Mouse (Mus musculus) testis, postnatal 14 days (tissue): ENCODE measurements around the gene Fance.
"Not testable (repeated sequence)": the region's sequence is repeated elsewhere in the genome, so short reads cannot be mapped to it uniquely, and the experiment has no call there.

Experiments
- DNase-seq: peaks from one replicate; pipeline ENCODE4 v3.0.0; 2021; ENCODE audit warnings: low spot score

Gene Fance

GRCm38 (mm10) chr17:28293716-28294115 is 19.6 kb upstream of the Fance start:
- DNase-seq: no peak

DNA sequence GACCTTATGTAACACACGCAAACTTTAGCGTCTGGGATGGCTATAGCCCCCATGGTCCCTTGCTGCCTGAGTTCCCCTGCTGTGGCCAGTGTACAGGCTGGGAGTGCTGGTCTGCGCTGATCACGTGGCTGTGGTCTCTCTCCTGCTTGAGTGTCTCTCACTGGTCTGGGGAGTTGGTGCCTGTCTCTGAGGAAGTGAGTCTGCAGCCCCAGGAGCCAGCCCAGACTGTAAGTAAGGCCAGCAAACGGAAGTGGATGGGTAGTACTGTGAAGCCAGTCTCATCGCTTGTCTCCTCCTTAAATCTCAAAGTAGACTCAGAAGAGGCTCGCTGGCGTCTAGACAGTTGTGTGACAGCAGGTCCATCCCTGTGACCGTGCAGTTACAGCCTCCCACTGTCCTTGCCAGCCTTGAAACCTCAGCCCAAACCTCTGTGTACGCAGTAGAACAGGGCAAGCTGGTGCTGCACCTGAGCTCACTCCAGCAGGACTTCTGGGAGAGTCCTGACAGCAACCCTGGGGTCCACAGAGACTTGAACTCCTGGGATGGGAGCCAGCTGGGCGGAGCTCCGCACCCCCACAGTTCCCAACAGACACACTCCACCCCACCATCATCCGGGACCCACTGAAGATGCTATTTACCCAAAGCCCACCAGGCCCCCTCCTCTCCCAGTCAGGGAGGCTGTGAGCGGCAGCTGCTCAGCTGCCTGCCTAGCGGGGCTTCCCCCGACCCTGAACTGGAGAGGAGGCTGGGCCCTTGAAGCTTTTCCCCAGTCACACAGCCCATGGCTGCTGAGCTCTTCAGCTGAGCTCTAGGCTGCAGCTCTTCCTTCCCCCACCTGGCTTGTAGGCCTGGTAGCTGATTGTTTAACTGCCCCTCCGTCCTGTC is 18.6 kb upstream of the Fance start:
- DNase-seq: no peak

- no peak for DNase-seq
Measured at GRCm38 (mm10) chr17:28298888-28299287, 14.4 kb upstream of the Fance start.

DNA sequence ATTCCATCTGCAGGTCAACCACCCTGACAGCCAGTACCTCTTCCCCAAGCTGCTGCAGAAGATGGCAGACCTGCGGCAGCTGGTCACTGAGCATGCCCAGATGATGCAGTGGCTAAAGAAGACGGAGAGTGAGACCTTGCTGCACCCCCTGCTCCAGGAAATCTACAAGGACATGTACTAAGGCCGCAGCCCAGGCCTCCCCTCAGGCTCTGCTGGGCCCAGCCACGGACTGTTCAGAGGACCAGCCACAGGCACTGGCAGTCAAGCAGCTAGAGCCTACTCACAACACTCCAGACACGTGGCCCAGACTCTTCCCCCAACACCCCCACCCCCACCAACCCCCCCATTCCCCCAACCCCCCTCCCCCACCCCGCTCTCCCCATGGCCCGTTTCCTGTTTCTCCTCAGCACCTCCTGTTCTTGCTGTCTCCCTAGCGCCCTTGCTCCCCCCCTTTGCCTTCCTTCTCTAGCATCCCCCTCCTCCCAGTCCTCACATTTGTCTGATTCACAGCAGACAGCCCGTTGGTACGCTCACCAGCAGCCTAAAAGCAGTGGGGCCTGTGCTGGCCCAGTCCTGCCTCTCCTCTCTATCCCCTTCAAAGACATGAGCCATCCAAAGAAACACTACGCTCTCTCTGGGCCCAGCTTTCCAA is 13.5 kb upstream of the Fance start:
- no peak for DNase-seq

GRCm38 (mm10) chr17:28300323-28300722 is 13.0 kb upstream of the Fance start:
- DNase-seq: no peak

- no peak for DNase-seq
Measured at GRCm38 (mm10) chr17:28300850-28301249, 12.5 kb upstream of the Fance start.

DNA sequence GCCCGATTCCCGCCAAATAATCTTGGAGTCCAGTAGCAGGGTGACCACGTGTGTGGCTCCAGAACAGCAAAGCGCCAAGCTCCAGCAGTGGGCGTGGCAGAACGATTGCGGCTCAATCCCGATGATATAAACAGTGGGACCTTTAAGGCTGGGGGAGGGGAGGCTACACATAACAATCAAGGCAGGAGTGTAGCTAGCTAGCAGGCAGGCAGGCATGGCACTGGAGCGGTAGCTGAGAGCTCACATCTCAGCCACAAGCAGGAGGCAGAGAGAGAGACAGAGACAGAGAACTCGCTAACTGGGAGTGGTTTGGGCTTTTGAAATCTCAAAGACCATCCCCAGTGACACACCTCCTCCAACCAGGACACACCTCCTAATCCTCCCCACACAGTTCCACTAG is 8.1 kb upstream of the Fance start:
- no peak for DNase-seq

DNA sequence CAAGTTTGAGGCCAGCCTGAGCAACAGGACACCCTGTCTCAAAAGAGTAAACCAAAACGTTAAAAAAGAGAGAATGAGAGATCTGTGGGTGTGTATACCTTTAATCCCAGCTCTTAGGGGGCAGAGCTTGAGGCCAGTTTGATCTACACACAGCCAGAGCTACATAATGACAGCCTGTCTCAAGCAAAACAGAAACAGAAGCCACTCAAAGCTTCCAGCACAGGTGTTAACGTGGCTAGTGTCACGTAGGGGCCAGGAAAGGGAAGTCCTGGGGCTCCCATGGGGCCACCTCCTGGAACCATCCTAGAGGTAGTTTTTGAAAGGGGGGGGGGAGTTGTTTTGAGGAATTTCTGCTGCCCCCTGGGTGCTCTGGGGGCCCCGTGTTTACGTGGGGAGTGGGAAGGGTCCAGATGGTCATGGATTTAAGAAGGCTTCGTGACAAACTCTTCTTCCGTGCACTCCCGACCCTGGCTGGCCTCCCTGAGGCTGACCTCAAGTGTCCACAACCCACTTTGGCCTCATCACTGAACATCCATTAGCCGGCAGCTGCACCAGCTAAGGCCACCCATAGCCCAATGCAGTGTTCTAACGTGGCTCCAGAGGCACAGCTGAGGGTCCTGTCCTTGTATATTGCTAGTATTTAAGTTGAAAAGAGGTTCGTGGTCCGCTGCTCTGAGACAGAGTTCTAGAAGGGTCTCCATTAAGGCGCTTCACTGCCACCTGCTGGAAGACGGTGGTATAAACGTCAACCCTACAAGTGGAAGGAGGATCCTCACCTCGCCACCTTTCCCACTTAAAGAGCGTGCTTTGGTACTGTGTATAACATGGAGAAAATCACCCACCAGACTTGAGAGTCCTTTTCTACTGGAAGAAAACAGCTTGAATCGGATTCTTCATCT is 4.8 kb upstream of the Fance start:
- DNase-seq: peak; percentile 68

DNA sequence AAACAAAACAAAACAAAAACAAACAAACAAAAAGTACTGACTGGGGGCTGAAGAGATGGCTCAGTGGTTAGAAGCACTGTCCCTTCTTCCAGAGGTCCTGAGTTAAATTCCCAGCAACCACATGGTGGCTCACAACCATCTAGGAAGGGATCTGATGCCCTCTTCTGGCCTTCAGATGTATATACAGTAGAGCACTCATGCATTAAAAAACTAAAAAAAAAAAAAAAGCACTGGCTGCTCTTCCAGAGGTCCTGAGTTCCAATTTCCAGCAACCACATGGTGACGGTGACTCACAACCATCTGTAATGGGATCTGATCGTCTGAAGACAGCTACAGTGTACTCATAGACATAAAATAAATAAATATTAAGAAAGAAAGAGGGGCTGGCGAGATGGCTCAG is 2.5 kb upstream of the Fance start:
- DNase-seq: no peak

DNA sequence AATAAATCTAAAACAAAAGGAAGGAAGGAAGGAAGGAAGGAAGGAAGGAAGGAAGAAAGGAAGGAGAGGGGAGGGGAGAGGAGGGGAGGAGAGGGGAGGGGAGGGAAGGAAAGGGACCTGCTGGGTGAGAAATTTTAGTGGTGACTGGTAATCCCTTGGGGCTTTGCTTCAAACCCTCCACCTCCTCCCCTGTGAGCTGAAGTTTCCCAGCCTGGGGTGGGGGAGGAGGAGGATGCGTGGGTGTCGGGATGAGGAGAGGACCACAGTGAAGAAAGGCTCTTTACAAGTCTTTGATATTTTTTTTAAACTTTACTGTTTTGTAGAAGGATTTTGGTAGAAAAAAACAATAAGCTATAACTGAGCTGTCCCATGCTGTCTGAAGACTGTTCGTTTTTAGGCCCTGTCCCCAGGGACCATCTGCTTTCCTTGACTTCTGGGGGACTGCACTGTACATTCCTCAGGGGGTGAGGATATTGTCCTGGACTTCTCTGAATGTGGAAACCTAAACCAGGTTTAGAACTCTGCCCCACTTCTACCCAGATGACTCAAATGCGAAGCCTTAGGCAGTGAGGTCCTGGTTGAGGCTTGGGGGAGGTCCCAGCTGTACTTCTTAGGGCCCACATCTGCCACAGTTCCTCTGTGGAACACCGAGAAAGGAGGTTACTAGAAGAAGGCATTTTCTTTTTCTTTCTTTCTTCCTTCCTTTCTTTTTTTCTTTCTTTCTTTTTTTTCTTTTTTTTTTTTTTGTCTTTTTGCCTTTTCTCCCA is 1.8 kb upstream of the Fance start:
- DNase-seq: no peak

DNA sequence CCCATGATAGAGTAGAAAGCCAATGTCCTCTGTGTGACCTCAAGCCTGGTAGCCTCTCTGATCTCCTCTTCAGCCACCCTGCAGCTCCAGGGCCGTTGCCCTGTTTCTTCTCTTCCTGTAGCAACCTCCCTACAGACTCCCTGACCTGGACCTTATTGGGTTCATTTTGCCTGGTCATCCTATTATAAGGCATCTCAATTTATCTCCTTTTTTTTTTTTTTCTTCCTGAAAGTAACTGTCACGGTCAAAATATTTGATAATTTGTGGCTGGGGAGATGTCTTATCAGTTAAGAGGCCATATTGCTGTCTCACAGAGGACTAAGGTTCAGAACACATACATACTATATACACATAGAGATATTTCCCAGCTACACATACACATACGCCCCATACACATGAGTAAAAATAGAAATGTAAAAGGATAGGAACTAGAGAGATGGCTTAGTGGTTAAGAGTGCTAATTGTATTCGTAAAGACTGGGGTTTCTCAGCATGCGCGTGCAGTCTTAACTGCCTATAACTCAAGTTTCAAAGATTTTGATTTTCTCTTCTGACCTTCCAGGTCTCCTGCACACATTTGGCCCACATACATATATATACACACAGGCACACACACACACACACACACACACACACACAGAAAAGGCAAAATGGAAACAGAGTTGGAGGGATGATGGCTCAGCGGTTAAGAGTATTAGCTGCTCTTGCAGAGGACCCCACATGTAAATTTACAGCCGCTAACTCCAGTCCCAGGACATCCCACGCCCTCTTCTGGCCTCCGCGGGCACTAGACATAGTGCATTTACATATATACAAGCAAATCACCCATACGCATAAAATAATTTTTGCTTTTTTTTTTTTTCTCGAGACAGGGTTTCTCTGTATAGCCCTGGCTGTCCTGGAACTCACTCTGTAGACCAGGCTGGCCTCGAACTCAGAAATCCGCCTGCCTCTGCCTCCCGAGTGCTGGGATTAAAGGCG is 797 bp upstream of the Fance start:
- DNase-seq: no peak

DNA sequence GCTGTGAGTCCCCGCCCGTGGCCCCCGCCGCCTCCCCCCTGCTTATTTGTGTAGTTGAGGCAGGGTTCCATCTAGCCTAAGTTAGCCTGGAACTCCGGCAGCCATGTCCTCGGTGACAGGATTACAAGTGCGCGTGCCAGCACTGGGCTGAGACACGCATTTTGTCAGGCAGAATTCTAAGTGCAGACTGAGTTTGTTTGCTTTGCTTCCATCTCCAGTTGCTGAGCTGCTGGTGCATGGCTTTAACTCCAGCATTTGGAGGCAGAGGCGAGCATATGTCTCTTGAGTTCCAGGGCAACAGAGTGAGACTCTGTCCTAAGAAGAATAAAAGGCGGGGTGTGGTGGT is 534 bp downstream of the Fance start:
- DNase-seq: no peak

- no peak for DNase-seq
Measured at GRCm38 (mm10) chr17:28315611-28316160, 2.4 kb downstream of the Fance start.

GRCm38 (mm10) chr17:28316476-28316875 is 3.2 kb downstream of the Fance start:
- no peak for DNase-seq

GRCm38 (mm10) chr17:28317091-28317490 is 3.8 kb downstream of the Fance start:
- no peak for DNase-seq

- DNase-seq: no peak
Measured at GRCm38 (mm10) chr17:28317725-28318124, 4.4 kb downstream of the Fance start.

GRCm38 (mm10) chr17:28321700-28322099 is 8.4 kb downstream of the Fance start:
- DNase-seq: no peak

DNA sequence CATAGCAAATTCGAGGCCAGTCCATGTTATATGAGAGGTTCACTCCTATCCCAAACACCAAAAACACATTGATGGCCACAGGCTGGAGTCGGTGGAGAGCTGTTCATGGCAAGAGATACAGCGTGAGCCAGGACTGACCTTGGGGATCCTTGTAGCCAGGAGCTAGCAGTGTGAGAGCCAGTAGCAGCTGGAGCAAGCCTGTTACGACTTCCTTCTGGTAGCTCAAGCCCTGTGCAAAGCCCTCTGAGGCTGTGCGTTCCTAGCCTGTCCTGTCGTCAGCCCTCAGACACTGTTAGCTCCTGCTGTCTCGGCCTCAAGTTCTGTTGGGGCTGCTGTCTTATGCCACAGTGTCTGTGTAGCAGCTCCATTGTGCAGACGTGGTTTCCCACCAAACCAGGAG is 10.5 kb downstream of the Fance start:
- peak; percentile 62 for DNase-seq

DNA sequence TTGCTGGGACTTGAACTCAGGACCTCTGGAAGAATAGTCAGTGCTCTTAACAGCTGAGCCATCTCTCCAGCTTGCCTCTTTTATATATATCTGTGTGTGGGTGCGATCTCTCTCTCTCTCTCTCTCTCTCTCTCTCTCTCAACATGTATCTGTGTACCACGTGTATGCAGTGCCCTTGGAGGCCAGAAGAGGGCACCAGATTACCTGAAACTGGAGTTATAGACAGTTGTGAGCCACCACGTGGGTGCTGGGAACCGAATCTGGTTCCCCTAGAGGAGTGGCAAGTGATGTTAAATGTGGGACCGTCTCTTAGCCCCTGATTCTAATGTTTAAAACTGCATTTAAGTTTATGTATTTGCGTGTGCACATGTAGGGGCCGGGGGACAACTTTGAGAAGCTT is 11.1 kb downstream of the Fance start:
- DNase-seq: not testable (repeated sequence)

DNA sequence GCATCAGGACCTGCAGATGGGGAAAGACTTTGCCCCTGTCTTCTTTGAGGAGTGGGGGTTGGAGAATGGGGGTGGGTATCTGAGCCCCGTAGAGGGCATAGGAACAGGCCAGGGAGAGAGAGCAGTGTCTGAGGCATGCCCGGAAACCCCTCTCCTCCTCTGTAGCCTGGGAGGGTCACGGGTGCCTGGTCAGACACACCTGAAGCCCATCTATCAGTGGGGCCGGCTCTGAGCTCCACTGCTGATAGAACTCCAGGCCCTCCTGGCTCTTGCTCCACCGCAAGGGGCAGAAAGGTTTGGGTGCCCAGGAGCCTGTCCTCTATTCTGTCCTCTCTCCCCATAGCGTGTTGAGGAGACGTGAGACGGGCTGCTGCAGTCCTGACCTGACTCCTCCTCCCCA is 12.4 kb downstream of the Fance start:
- no peak for DNase-seq
